Mouse (Mus musculus): ENCODE measurements at regions not wholly inside any gene's neighbourhood (a gene's known extent, or its start where the extent isn't known, plus 50 kb on each side); places are given as distances from the start of the nearest gene placed in this dataset.

GRCm38 (mm10) chr6:105389192-105389591, 288.3 kb upstream of the Cntn4 start:
- DNase-seq (ENCODE audit: extremely low read depth): no peak
- in situ Hi-C loops (cut with MboI; ENCODE audit: low pct_ligation_motif_present, low pct_unique_long_range_greater_than_20kb, low sequenced_read_pairs): no loop called here
- H3K9ac ChIP-seq (ENCODE audit: insufficient read depth, low read depth): no peak overlapping the region
- H3K27ac ChIP-seq (ENCODE audit: insufficient read depth, low read depth): no peak overlapping the region
- dilution Hi-C loops (cut with MboI; ENCODE audit: extremely low pct_ligation_motif_present, extremely low pct_unique_long_range_greater_than_20kb, low sequenced_read_pairs): no loop called here
- no peaks in the 10 kb centered on the region for H3K36me3 ChIP-seq (replicated peaks in 1 of 2; ENCODE audit: control insufficient read depth in 1 of 2, insufficient read depth in 1 of 2, low read length in 1 of 2)
- no peak overlapping the region for H3K4me2 ChIP-seq (ENCODE audit: insufficient read depth, low read depth, poor library complexity, severe bottlenecking)
- H3K4me3 ChIP-seq (replicated peaks in 1 of 3; ENCODE audit: low read depth in 2 of 3, low read length in 2 of 3, poor library complexity in 1 of 3): no peak overlapping the region
- TF ChIP-seq CHD1 (IDR thresholded peaks at IDR 0.05; ENCODE audit: low read depth, low read length): no peak
- no peak for TF ChIP-seq TBP (conservative IDR thresholded peaks at IDR 0.05; ENCODE audit: low read depth, low read length)
- TF ChIP-seq NELFE (IDR thresholded peaks at IDR 0.05; ENCODE audit: low read depth, low read length): no peak
- no peak for TF ChIP-seq MAX (IDR thresholded peaks at IDR 0.05; ENCODE audit: low read length)
- no peak for TF ChIP-seq USF2 (conservative IDR thresholded peaks at IDR 0.05; ENCODE audit: low read depth, low read length)
- TF ChIP-seq ZKSCAN1 (IDR thresholded peaks at IDR 0.05; ENCODE audit: borderline replicate concordance, low read depth, low read length): no peak
- no peak for TF ChIP-seq NRF1 (IDR thresholded peaks at IDR 0.05; ENCODE audit: low read depth, low read length)
- TF ChIP-seq ELF1 (IDR thresholded peaks at IDR 0.05; ENCODE audit: low read depth, low read length): no peak
- H3K27me3 ChIP-seq (replicated peaks): no peaks in the 10 kb centered on the region
- peaks cover 16% of the 10 kb centered on the region for H3K9me3 ChIP-seq (replicated peaks; ENCODE audit: low read length)
- no peaks in the 10 kb centered on the region for H3K4me1 ChIP-seq (ENCODE audit: control insufficient read depth in 1 of 2, insufficient read depth in 2 of 2)
- H3K79me2 ChIP-seq (replicated peaks; ENCODE audit: control insufficient read depth, extremely low read depth, insufficient read depth, poor library complexity, severe bottlenecking): no peaks in the 10 kb centered on the region

GRCm38 (mm10) chr6:105398315-105398714, 279.1 kb upstream of the Cntn4 start:
- H3K9ac ChIP-seq (ENCODE audit: insufficient read depth, low read depth): no peak overlapping the region
- in situ Hi-C loops (cut with MboI; ENCODE audit: low pct_ligation_motif_present, low pct_unique_long_range_greater_than_20kb, low sequenced_read_pairs) (no loop called here), dilution Hi-C loops (cut with MboI; ENCODE audit: extremely low pct_ligation_motif_present, extremely low pct_unique_long_range_greater_than_20kb, low sequenced_read_pairs) (no loop called here)
- DNase-seq (ENCODE audit: extremely low read depth): no peak
- no peak overlapping the region for H3K4me2 ChIP-seq (ENCODE audit: insufficient read depth, low read depth, poor library complexity, severe bottlenecking)
- H3K9me3 ChIP-seq (replicated peaks; ENCODE audit: low read length): peaks cover 19% of the 10 kb centered on the region
- no peaks in the 10 kb centered on the region for H3K27me3 ChIP-seq (replicated peaks)
- H3K36me3 ChIP-seq (replicated peaks in 1 of 2; ENCODE audit: control insufficient read depth in 1 of 2, insufficient read depth in 1 of 2, low read length in 1 of 2): no peaks in the 10 kb centered on the region
- H3K79me2 ChIP-seq (replicated peaks; ENCODE audit: control insufficient read depth, extremely low read depth, insufficient read depth, poor library complexity, severe bottlenecking): no peaks in the 10 kb centered on the region
- H3K4me3 ChIP-seq (replicated peaks in 1 of 3; ENCODE audit: low read depth in 2 of 3, low read length in 2 of 3, poor library complexity in 1 of 3): no peak overlapping the region
- H3K4me1 ChIP-seq (ENCODE audit: control insufficient read depth in 1 of 2, insufficient read depth in 2 of 2): no peaks in the 10 kb centered on the region
- no peak for TF ChIP-seq USF1 (IDR thresholded peaks at IDR 0.05; ENCODE audit: low read depth, low read length)
- TF ChIP-seq ZMIZ1 (IDR thresholded peaks at IDR 0.05; ENCODE audit: low read depth, low read length): no peak
- no peak for TF ChIP-seq EP300 (IDR thresholded peaks at IDR 0.05; ENCODE audit: low read length)
- TF ChIP-seq UBTF (IDR thresholded peaks at IDR 0.05; ENCODE audit: low read depth, low read length): no peak
- TF ChIP-seq USF2 (conservative IDR thresholded peaks at IDR 0.05; ENCODE audit: low read depth, low read length): no peak
- no peak overlapping the region for H3K27ac ChIP-seq (ENCODE audit: insufficient read depth, low read depth)

GRCm38 (mm10) chr6:105417551-105417950, 259.9 kb upstream of the Cntn4 start:
- TF ChIP-seq ZNF384 (IDR thresholded peaks at IDR 0.05; ENCODE audit: low read depth, low read length): no peak
- TF ChIP-seq NRF1 (IDR thresholded peaks at IDR 0.05; ENCODE audit: low read depth, low read length): no peak
- no peak for TF ChIP-seq RCOR1 (conservative IDR thresholded peaks at IDR 0.05; ENCODE audit: low read depth, low read length)
- no peak for TF ChIP-seq ELF1 (IDR thresholded peaks at IDR 0.05; ENCODE audit: low read depth, low read length)
- no peak for TF ChIP-seq SIN3A (IDR thresholded peaks at IDR 0.05; ENCODE audit: low read length)
- no peak for TF ChIP-seq USF2 (conservative IDR thresholded peaks at IDR 0.05; ENCODE audit: low read depth, low read length)
- TF ChIP-seq TBP (conservative IDR thresholded peaks at IDR 0.05; ENCODE audit: low read depth, low read length): no peak
- TF ChIP-seq JUND (conservative IDR thresholded peaks at IDR 0.05; ENCODE audit: low read depth, low read length): no peak
- no peak for TF ChIP-seq MEF2A (IDR thresholded peaks at IDR 0.05; ENCODE audit: borderline replicate concordance, low read depth, low read length)
- no peak for TF ChIP-seq PAX5 (IDR thresholded peaks at IDR 0.05; ENCODE audit: low read length)
- no peak for TF ChIP-seq SMC3 (IDR thresholded peaks at IDR 0.05; ENCODE audit: low read depth, low read length)
- H3K4me3 ChIP-seq (replicated peaks in 1 of 3; ENCODE audit: low read depth in 2 of 3, low read length in 2 of 3, poor library complexity in 1 of 3): no peak overlapping the region

More at GRCm38 (mm10) chr6:105417551-105417950, 259.9 kb upstream of the Cntn4 start:
- Histone ChIP-seq H3K4me1 (ENCODE audit: control insufficient read depth in 1 of 2, insufficient read depth in 2 of 2) (no peaks in the 10 kb centered on the region), H3K27ac (ENCODE audit: insufficient read depth, low read depth) (no peak overlapping the region), H3K79me2 (replicated peaks; ENCODE audit: control insufficient read depth, extremely low read depth, insufficient read depth, poor library complexity, severe bottlenecking) (no peaks in the 10 kb centered on the region), H3K4me2 (ENCODE audit: insufficient read depth, low read depth, poor library complexity, severe bottlenecking) (no peak overlapping the region), H3K27me3 (replicated peaks) (no peaks in the 10 kb centered on the region), H3K36me3 (replicated peaks in 1 of 2; ENCODE audit: control insufficient read depth in 1 of 2, insufficient read depth in 1 of 2, low read length in 1 of 2) (no peaks in the 10 kb centered on the region), H3K9ac (ENCODE audit: insufficient read depth, low read depth) (no peak overlapping the region), H3K9me3 (replicated peaks; ENCODE audit: low read length) (peaks cover 24% of the 10 kb centered on the region)
- in situ Hi-C loops (cut with MboI; ENCODE audit: low pct_ligation_motif_present, low pct_unique_long_range_greater_than_20kb, low sequenced_read_pairs) (no loop called here), dilution Hi-C loops (cut with MboI; ENCODE audit: extremely low pct_ligation_motif_present, extremely low pct_unique_long_range_greater_than_20kb, low sequenced_read_pairs) (no loop called here)
- DNase-seq (ENCODE audit: extremely low read depth): no peak
